Mouse (Mus musculus): ENCODE measurements around the gene Faim2.

- no peak for TF ChIP-seq CTCF (conservative IDR thresholded peaks at IDR 0.05; ENCODE audit: low read length)
- TF ChIP-seq NANOG (IDR thresholded peaks at IDR 0.05; ENCODE audit: borderline replicate concordance, low read length): no peak
These were observed 19.8 kb upstream of the Faim2 start for GRCm38 (mm10) chr15:99547732-99548131.

Data from E14TG2a.4 (cell line).